Mouse (Mus musculus): ENCODE data around the gene Cacna1e.
A peak's percentile ranks its signal among the peaks of the same experiment; 100 is the strongest.

Gene Cacna1e

GRCm38 (mm10) chr1:154839272-154839671 lies 45.0 kb downstream of the Cacna1e start:
- DNase-seq (ENCODE audit: low read depth, low spot score), result no peak

GRCm38 (mm10) chr1:154836473-154836872 lies 47.8 kb downstream of the Cacna1e start:
- no peak for DNase-seq (ENCODE audit: low read depth, low spot score)

- DNase-seq (ENCODE audit: low read depth, low spot score), result no peak
Observed at GRCm38 (mm10) chr1:154832168-154832539, 52.1 kb downstream of the Cacna1e start.

GRCm38 (mm10) chr1:154831269-154832167 lies 52.8 kb downstream of the Cacna1e start:
- no peak for DNase-seq (ENCODE audit: low read depth, low spot score)

GRCm38 (mm10) chr1:154830051-154830450 lies 54.2 kb downstream of the Cacna1e start:
- no peak for DNase-seq (ENCODE audit: low read depth, low spot score)

- DNase-seq (ENCODE audit: low read depth, low spot score), result no peak
Observed at GRCm38 (mm10) chr1:154823098-154823497, 61.2 kb downstream of the Cacna1e start.

GRCm38 (mm10) chr1:154820422-154820821 lies 63.9 kb downstream of the Cacna1e start:
- DNase-seq (ENCODE audit: low read depth, low spot score), result no peak

- peak; percentile 51 for DNase-seq (ENCODE audit: low read depth, low spot score)
Observed at GRCm38 (mm10) chr1:154819960-154820359, 64.3 kb downstream of the Cacna1e start.

GRCm38 (mm10) chr1:154818742-154819141 lies 65.6 kb downstream of the Cacna1e start:
- DNase-seq (ENCODE audit: low read depth, low spot score), result no peak

GRCm38 (mm10) chr1:154816836-154817235 lies 67.5 kb downstream of the Cacna1e start:
- DNase-seq (ENCODE audit: low read depth, low spot score), result no peak

- DNase-seq (ENCODE audit: low read depth, low spot score), result no peak
Observed at GRCm38 (mm10) chr1:154816267-154816666, 68.0 kb downstream of the Cacna1e start.

- no peak for DNase-seq (ENCODE audit: low read depth, low spot score)
Observed at GRCm38 (mm10) chr1:154805742-154806141, 78.6 kb downstream of the Cacna1e start.

- no peak for DNase-seq (ENCODE audit: low read depth, low spot score)
Observed at GRCm38 (mm10) chr1:154805038-154805437, 79.3 kb downstream of the Cacna1e start.

- no peak for DNase-seq (ENCODE audit: low read depth, low spot score)
Observed at GRCm38 (mm10) chr1:154802301-154802904, 81.9 kb downstream of the Cacna1e start.

- no peak for DNase-seq (ENCODE audit: low read depth, low spot score)
Observed at GRCm38 (mm10) chr1:154799257-154799656, 85.0 kb downstream of the Cacna1e start.

GRCm38 (mm10) chr1:154798771-154799170 lies 85.5 kb downstream of the Cacna1e start:
- no peak for DNase-seq (ENCODE audit: low read depth, low spot score)

GRCm38 (mm10) chr1:154796685-154797084 lies 87.6 kb downstream of the Cacna1e start:
- peak; percentile 58 for DNase-seq (ENCODE audit: low read depth, low spot score)

- DNase-seq (ENCODE audit: low read depth, low spot score), result no peak
Observed at GRCm38 (mm10) chr1:154794518-154794951, 89.8 kb downstream of the Cacna1e start.

GRCm38 (mm10) chr1:154791544-154792174 lies 92.6 kb downstream of the Cacna1e start:
- no peak for DNase-seq (ENCODE audit: low read depth, low spot score)

- DNase-seq (ENCODE audit: low read depth, low spot score), result no peak
Observed at GRCm38 (mm10) chr1:154788491-154788890, 95.8 kb downstream of the Cacna1e start.

- peak; percentile 63 for DNase-seq (ENCODE audit: low read depth, low spot score)
Observed at GRCm38 (mm10) chr1:154788069-154788468, 96.2 kb downstream of the Cacna1e start.

- DNase-seq (ENCODE audit: low read depth, low spot score), result no peak
Observed at GRCm38 (mm10) chr1:154787418-154787817, 96.9 kb downstream of the Cacna1e start.

All from ES-CJ7 (cell line).